8 mouse cellular contexts compared by ENCODE assay signal in genomic region chr12:55446746-55447395, GRCm38 (mm10). TPM values are rescaled to one million over a fixed set of nuclear protein-coding genes. Genes with fewer than 3 reads are reported as not detected.
DNase-seq lines count a peak whose midpoint lies in the region; ATAC-seq lines count a peak whose summit lies in the region.

No protein-coding gene starts in this region.

- no peaks in the 10 kb centered on the region for H3K36me3 ChIP-seq in intestine, embryonic 15.5 days

- peak; percentile 89 for ATAC-seq in activated CD4-positive, CD25-positive, alpha-beta regulatory T cell, adult 4 months
- ATAC-seq in intestine, embryonic 15.5 days, result peak; percentile 48
- peak; percentile 76 for ATAC-seq in megakaryocyte progenitor cell, adult 5-6 weeks (replicated peaks; ENCODE audit: poor library complexity)

- peaks cover 43% of the 10 kb centered on the region for H3K4me1 ChIP-seq in intestine, embryonic 15.5 days (replicated peaks)

- peak overlapping the region; percentile 85 for H3K27ac ChIP-seq in intestine, embryonic 15.5 days

- H3K4me3 ChIP-seq in intestine, embryonic 15.5 days (replicated peaks), result no peak overlapping the region

- DNase-seq in embryo, embryonic 10.5 days (ENCODE audit: low spot score), result peak; percentile 68
- peak; percentile 60 to 72 for DNase-seq in gastrocnemius, postnatal 36 days
- DNase-seq in left cerebral cortex, postnatal 14 days (ENCODE audit: low spot score in 2 of 2), result peak; percentile 83 to 94
- DNase-seq in right cerebral cortex, postnatal 10 days (ENCODE audit: low spot score in 2 of 2), result peak; percentile 90 to 95
- DNase-seq in yolk sac, embryonic 10.5 days (ENCODE audit: low spot score), result no peak

- no peak overlapping the region for H3K9ac ChIP-seq in intestine, embryonic 15.5 days

- WGBS in intestine, embryonic 15.5 days, result 31% methylated on average over 13 of the region's 13 CpGs

- no peaks in the 10 kb centered on the region for H3K9me3 ChIP-seq in intestine, embryonic 15.5 days

- no peaks in the 10 kb centered on the region for H3K27me3 ChIP-seq in intestine, embryonic 15.5 days (replicated peaks)

- intact Hi-C loops in gastrocnemius, postnatal 36 days (cut with DNase I), result loop anchor here (2.0 kb wide), 2 partner anchors 14 to 44 kb away; no protein-coding TSS in a partner anchor
- intact Hi-C loops in left cerebral cortex, postnatal 14 days (cut with DNase I), result loop anchor here (2.0 kb wide), 1 partner anchor 46 kb away; the partner anchor contains the start of gene Nfkbia

- H3K4me2 ChIP-seq in intestine, embryonic 15.5 days (replicated peaks), result peak overlapping the region; percentile 26; the same call in 1 of the 2 replicates

RNA-seq across cellular contexts. Expression of gene Nfkbia, which starts 45.6 kb away (rescaled TPM):
- polyA plus RNA-seq in activated CD4-positive, CD25-positive, alpha-beta regulatory T cell, adult 4 months (2017; shearing (Covaris generic)), result 100 to 1,000 TPM; 513 to 551 TPM
- 10 to 100 TPM; 17.6 to 39.5 TPM for total RNA-seq in gastrocnemius, postnatal 36 days (2021)
- polyA plus RNA-seq in intestine, embryonic 15.5 days (2015; fragmentation: Nextera tagmentation; extraction: Ambion mirVana), result 72.5 and 74.2 TPM in 2 replicates
- total RNA-seq in left cerebral cortex, postnatal 14 days (2021), result 10 to 100 TPM; 28.3 to 46.4 TPM
- total RNA-seq in megakaryocyte progenitor cell, adult 5-6 weeks (2015), result 40.6 and 85.4 TPM in 2 replicates
- total RNA-seq in megakaryocyte progenitor cell, adult 5-6 weeks (2017), result 36.4 and 69.6 TPM in 2 replicates
